Mouse (Mus musculus) CH12.LX (cell line): ENCODE results near the gene Btd.

Source experiments
- CTCF ChIP-seq, 2 experiments: IDR thresholded peaks in 1 of 2; conservative IDR thresholded peaks in 1 of 2; 2 replicates each; pipeline ENCODE4 v1.5.1; 2011 to 2012; ENCODE audit warnings: low read depth in 2 of 2, low read length in 2 of 2, improper control_type of control experiment in 1 of 2, inconsistent platforms in 1 of 2, mild to moderate bottlenecking in 1 of 2, moderate library complexity in 1 of 2
- TBP ChIP-seq: conservative IDR thresholded peaks from 2 replicates; pipeline ENCODE4 v1.6.1; 2011; ENCODE audit warnings: low read depth, low read length, improper control_type of control experiment

DNA sequence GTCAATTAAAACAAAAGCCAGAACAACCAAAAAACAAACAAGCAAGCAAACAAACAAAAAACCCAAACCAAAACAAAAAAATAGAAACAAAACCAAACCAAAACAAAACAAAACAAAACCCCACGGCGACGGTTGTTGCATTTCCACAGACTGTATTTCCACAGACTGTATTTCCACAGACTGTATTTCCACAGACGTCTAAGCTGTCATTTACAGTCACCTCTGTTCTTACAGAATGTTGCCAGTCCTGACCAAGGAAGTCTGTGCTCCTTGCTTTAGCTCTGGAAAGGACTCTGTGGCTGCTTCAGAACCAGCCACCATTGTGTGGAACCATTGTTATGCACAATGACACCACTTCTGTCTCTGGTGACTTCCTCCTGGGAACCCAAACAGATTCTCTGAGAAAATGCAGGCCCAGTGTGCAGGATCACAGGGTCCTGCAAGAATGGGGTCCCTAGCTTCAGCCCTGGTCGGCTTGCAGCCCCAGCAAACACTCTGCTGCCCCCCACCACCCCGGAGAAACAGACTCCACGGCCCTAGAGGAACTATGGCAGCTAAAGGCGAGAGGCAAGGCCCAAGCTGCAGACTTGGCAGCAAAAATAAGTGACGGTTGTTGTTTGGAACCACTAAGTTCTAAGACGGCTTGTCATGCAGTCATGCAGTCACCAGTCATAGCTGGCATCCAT is 30.9 kb downstream of the Btd start:
- TF ChIP-seq CTCF (conservative IDR thresholded peaks at IDR 0.05 in 1 of 2, IDR thresholded peaks at IDR 0.05 in 1 of 2; ENCODE audit: low read depth in 2 of 2, low read length in 2 of 2) (no peak), TBP (no peak)
